Mouse (Mus musculus) testis, adult 2 months (tissue): Measurements from ENCODE around the gene Nkiras1.

Experiments used
- CTCF ChIP-seq: fragments of 200-500 bp; IDR thresholded peaks from 2 replicates; pipeline ENCODE4 v1.5.1; 2012; ENCODE audit warnings: low read depth, mild to moderate bottlenecking, inconsistent platforms, low read length, moderate library complexity; ENCODE audit not compliant: control insufficient read depth, insufficient read depth, insufficient replicate concordance
- POLR2A ChIP-seq: fragments of 200-500 bp; IDR thresholded peaks from 2 replicates; pipeline ENCODE4 v1.6.1; 2012; ENCODE audit warnings: low read depth, mild to moderate bottlenecking, inconsistent platforms, low read length, moderate library complexity; ENCODE audit not compliant: control insufficient read depth

DNA sequence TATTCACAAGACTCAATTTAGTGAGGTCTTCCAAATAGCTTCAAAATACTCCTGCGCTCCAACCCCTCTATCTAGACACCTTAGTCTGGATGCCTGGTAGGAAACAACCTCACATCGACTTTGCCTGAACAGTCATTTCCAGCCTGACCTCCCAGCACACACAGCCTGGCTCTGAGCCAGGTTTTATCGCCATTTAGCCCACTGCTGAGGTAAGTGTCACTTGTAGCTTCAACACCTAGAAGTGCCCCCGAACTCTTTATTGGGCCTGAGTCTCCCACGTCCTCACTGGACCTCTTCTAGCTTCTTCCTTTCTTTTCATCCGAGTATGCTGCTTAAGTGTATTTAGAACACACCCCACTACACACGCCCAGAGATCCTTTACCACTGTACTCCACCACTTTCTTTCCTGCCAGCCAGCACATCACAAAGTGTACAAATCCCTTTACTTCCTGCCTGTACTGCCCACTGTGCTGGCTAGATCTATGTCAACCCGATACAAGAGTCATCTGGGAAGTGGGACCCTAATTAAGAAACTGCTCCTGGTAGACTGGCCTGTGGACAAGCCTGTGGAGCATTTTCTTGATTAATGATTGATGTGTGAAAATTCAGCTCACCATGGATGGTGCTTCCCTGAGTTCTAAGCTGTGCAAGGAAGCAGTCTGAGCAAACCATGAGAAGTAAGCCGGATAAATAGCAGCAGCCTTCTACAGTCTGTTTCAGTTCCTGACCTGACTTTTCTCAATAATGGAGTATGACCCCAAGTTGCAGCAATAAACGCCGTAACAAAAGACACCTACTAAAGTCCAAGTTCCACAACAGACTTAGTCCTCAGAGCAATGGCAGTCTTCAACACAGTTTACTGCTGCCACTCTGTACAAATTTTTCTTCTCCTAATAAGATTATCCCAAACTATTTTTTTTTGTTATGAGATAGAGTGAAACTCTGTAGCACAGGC, 46.8 kb downstream of the Nkiras1 start:
- TF ChIP-seq CTCF (no peak), POLR2A (no peak)
